Mouse (Mus musculus): ENCODE measurements around the gene Tm4sf4. TPM values are rescaled to one million over a fixed set of nuclear protein-coding genes. Genes with fewer than 3 reads are reported as not detected.

The Tm4sf4 gene
- polyA plus RNA-seq, 1 experiment from 2014 or later = 252 TPM

GRCm38 (mm10) chr3:57481981-57482380 lies 56.9 kb downstream of the Tm4sf4 start:
- TF ChIP-seq CTCF (IDR thresholded peaks at IDR 0.05; ENCODE audit: low read depth) = no peak
- no peak for TF ChIP-seq EP300 (IDR thresholded peaks at IDR 0.05; ENCODE audit: low read depth)
- Histone ChIP-seq H3K4me2 (ENCODE audit: low read depth, low read length) (no peak overlapping the region), H3K27ac (ENCODE audit: low read depth) (no peak overlapping the region), H3K4me3 (ENCODE audit: low read depth, low read length) (no peak overlapping the region), H3K27me3 (ENCODE audit: insufficient read depth, low read length) (no peaks in the 10 kb centered on the region), H3K4me1 (ENCODE audit: insufficient read depth) (no peaks in the 10 kb centered on the region), H3K9ac (replicated peaks) (no peak overlapping the region), H3K36me3 (replicated peaks; ENCODE audit: insufficient read depth, low read length) (no peaks in the 10 kb centered on the region), H3K9me3 (ENCODE audit: low read length) (no peaks in the 10 kb centered on the region)
- 80% methylated on average over 5 of the region's 5 CpGs for WGBS (ENCODE audit: insufficient replicate concordance)
- DNase-seq (no peak), ATAC-seq (no peak)

GRCm38 (mm10) chr3:57486068-57486467 lies 61.0 kb downstream of the Tm4sf4 start:
- Histone ChIP-seq H3K36me3 (replicated peaks; ENCODE audit: insufficient read depth, low read length) (no peaks in the 10 kb centered on the region), H3K4me1 (ENCODE audit: insufficient read depth) (no peaks in the 10 kb centered on the region), H3K4me3 (ENCODE audit: low read depth, low read length) (no peak overlapping the region), H3K27ac (ENCODE audit: low read depth) (no peak overlapping the region), H3K9ac (replicated peaks) (no peak overlapping the region), H3K4me2 (ENCODE audit: low read depth, low read length) (no peak overlapping the region), H3K9me3 (ENCODE audit: low read length) (no peaks in the 10 kb centered on the region), H3K27me3 (ENCODE audit: insufficient read depth, low read length) (no peaks in the 10 kb centered on the region)
- 76% methylated on average over 4 of the region's 4 CpGs for WGBS (ENCODE audit: insufficient replicate concordance)
- no peak for TF ChIP-seq EP300 (IDR thresholded peaks at IDR 0.05; ENCODE audit: low read depth)
- no peak for TF ChIP-seq CTCF (IDR thresholded peaks at IDR 0.05; ENCODE audit: low read depth)
- DNase-seq (no peak), ATAC-seq (no peak)

GRCm38 (mm10) chr3:57487455-57488153 lies 62.5 kb downstream of the Tm4sf4 start:
- no peaks in the 10 kb centered on the region for H3K27me3 ChIP-seq (ENCODE audit: insufficient read depth, low read length)
- DNase-seq (no peak), ATAC-seq (no peak)
- TF ChIP-seq EP300 (IDR thresholded peaks at IDR 0.05; ENCODE audit: low read depth) (no peak), CTCF (IDR thresholded peaks at IDR 0.05; ENCODE audit: low read depth) (no peak)
- H3K4me1 ChIP-seq (ENCODE audit: insufficient read depth) = no peaks in the 10 kb centered on the region
- 48% methylated on average over 8 of the region's 8 CpGs for WGBS (ENCODE audit: insufficient replicate concordance)
- H3K4me2 ChIP-seq (ENCODE audit: low read depth, low read length) = no peak overlapping the region
- no peaks in the 10 kb centered on the region for H3K9me3 ChIP-seq (ENCODE audit: low read length)
- no peak overlapping the region for H3K4me3 ChIP-seq (ENCODE audit: low read depth, low read length)
- no peak overlapping the region for H3K27ac ChIP-seq (ENCODE audit: low read depth)
- no peak overlapping the region for H3K9ac ChIP-seq (replicated peaks)
- H3K36me3 ChIP-seq (replicated peaks; ENCODE audit: insufficient read depth, low read length) = no peaks in the 10 kb centered on the region

Other genes with a start within 250 kb of the Tm4sf4 start
- gene Tm4sf1, start 123.3 kb upstream of the Tm4sf4 start, polyA plus RNA-seq (2015; fragmentation: Nextera tagmentation; extraction: Ambion mirVana) = 26.9 and 29.5 TPM in 2 replicates
- gene Wwtr1, start 150.6 kb downstream of the Tm4sf4 start, polyA plus RNA-seq (2015; fragmentation: Nextera tagmentation; extraction: Ambion mirVana) = 2.7 TPM in 2 replicates
- gene Commd2, start 226.4 kb downstream of the Tm4sf4 start, polyA plus RNA-seq (2015; fragmentation: Nextera tagmentation; extraction: Ambion mirVana) = 37.7 and 38.3 TPM in 2 replicates